Mouse (Mus musculus) c-Kit-positive CD71-positive TER-119-positive erythroid progenitor cells, embryonic 14.5 days (primary cell): ENCODE results near the gene Ulk4.
"Not testable (repeated sequence)": the region's sequence is repeated elsewhere in the genome, so short reads cannot be mapped to it uniquely, and the experiment has no call there.

Source experiments
- DNase-seq: peaks from one replicate; pipeline ENCODE4 v3.0.0-alpha.2; 2013; ENCODE audit warnings: low spot score

Gene Ulk4

DNA sequence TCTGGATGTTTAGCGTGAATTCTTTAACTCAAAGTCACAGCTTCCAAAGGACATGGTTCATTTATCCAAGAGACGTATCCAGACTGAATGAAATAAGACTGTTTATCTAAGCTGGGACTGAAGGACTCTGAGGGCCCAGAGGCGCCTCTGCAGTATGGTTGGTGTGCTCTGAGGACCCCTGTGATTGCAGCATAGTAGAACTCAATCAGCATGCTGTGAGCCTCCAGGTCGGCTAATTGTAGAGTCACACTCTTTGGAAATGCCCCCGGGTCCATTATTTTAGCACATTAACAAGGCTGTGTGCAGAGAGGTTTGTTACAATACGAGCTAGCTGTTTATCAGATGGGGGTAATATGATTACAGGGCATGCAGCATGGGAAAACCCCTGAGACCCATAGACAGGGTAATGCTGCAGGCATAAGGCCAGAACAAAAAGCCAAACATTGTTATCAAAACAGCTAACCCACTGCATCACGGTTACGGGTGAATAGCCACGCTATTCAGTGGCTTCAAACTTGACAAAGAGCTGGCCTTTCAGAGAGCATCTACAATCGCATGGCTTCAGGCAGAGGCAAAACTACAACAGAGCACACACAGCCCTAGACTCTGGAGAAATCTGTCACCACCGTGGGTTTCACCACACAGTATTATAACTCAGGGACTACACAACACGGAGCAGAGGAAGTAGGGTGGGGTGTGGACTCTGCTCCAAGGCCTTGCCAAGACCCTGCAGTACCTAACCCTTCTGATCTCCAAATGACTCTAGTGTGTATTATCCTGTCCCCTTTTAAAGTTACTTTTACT lies 215.0 kb downstream of the Ulk4 start:
- DNase-seq = no peak

DNA sequence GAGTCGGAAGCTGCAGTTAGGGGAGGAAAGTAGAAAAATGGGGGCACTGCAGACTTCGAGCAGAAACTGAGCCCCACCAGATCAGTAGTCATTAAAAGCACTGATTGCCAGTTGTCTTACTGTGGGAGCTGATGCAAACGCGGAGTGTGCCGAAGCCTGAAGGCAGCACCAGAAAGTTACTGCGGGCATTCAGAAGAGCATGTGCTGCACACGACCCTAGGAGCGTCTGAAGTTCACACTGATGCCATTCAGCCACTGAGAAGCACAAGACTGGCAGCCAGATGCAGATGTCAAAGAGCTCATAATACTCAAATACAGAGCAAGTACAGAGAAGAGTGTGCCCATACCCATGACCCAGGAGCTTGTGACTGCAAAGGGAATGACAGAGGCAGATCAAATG lies 216.7 kb downstream of the Ulk4 start:
- no peak for DNase-seq

GRCm38 (mm10) chr9:121059286-121059685 lies 217.7 kb downstream of the Ulk4 start:
- peak; percentile 3 for DNase-seq

GRCm38 (mm10) chr9:121058538-121058937 lies 218.5 kb downstream of the Ulk4 start:
- DNase-seq = no peak

DNA sequence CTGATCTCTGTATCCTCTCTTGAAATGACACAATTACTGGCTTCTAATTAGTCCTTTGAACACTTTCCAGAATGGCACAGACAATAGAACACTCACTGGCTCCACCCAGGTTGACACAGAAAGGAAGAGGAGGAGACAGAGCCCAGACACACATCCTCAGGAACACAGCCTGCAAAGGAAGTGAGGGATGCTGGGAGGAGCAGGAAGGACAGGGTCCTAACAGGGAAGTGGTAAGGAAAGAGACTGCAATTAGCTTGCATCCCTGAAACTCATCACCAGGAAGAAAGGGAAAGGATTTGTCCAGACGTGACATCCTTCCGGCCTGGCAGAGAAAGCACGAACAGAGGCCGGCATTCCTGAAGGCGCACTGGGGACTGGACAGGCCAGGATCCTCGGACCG lies 218.9 kb downstream of the Ulk4 start:
- no peak for DNase-seq

- DNase-seq = no peak
These were observed 219.6 kb downstream of the Ulk4 start for GRCm38 (mm10) chr9:121057401-121057800.

DNA sequence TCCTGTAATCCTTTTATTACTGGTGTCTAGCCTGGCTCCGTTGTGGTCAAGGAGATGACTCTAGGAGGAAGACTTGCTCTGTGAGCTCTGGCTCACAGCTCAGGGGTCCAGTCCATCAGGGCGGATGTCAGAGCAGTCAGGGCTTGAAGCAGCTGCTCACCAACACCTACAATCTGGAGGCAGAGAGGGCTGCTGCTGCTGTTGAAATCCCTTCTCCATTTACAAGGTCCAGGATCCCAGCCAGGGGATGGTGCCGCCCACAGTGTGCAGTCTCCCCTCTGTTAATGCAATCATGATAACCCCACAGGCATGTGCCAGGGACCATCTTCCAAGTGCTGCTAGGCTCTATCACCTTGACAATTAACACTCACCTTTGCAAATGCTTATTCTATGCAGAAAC lies 220.5 kb downstream of the Ulk4 start:
- DNase-seq = no peak

GRCm38 (mm10) chr9:121056036-121056435 lies 221.0 kb downstream of the Ulk4 start:
- DNase-seq = no peak

DNA sequence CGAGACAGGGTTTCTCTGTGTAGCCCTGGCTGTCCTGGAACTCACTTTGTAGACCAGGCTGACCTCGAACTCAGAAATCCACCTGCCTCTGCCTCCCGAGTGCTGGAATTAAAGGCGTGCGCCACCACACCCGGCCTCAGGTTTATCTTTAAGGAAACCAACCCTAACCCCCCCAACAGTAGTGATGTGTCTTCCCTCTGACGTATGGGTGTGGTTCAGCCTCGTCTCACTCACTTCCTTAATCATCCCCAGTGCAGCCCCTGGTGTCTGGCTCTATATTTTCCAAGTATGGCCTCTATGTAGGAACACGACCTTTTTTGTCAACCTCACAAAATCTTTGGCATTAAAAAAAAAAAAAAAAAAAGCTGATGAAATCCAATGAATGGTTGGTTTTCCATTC lies 231.3 kb downstream of the Ulk4 start:
- DNase-seq = not testable (repeated sequence)

DNA sequence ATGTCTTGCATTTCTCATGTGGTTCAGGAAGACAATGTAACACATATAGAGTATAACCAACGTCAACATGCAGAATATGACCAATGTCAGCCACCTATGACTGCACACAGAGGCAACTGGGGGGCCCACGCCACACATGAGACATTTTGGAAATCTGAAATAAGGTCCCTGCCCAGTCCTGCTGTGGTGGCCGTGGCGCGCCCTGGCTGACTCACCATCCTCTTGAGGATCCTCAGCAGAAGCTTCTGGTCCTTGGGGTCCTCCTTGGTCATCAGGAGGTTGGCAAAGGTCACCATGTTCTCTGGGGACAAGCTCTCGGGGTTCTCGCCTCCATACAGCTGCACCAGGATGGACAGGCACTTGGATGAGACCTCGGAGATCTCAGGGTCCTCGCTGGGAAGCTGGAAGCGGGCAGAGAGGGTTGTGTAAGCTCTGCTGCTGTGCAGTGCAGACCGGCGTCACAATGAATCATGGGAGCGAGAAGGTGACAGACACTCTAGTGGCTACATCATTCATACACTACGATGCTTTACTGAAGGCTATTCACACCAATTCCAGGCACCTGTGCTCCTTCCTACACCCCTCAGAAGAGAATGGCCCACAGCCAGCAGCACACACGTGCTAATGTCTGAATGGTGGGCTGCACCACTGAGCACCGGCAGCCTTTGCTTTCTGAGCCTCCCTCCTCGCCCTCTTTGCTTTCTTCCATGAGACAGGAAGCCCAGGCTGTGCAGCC lies 232.4 kb downstream of the Ulk4 start:
- DNase-seq = no peak

DNA sequence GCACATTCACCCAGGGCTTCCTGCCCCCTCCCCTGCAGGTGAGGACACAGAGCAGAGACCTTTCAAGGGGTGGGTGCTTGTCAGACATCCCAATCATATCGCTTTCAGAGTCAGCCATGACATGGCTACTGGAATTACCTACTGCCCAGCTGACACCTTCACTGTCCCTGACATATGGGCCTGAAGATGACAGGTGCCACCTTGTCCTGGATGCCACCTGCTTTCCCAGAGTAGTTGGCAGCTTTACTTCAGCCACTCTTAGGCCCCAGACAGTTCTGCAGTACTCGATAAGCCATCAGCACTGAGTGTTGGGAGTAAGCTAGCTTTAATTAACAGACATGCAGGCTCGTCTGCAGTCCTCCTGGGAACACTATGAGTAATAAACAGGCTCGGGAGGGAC lies 234.0 kb downstream of the Ulk4 start:
- DNase-seq = no peak

- no peak for DNase-seq
These were observed 238.6 kb downstream of the Ulk4 start for GRCm38 (mm10) chr9:121038396-121038795.

DNA sequence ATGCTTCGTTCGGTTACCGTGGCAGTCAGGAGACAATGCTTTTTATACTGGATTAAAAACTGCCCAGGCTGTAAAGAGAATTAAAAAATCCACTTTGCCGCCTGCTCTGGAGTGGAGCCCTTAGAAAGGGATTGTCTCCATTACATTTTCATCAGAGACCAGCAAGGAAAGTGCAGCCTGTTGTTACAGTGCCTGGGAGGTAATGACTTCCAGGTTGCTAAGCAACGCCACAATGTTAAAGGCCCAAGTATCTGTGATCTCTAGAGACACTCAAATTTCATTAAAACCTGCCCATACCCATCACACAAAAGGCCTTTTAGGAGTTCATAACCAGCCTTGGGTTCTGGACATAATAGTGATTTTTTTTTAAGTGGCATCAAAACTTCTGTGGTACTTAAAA lies 239.0 kb downstream of the Ulk4 start:
- DNase-seq = no peak

GRCm38 (mm10) chr9:121035296-121035695 lies 241.7 kb downstream of the Ulk4 start:
- DNase-seq = no peak

DNA sequence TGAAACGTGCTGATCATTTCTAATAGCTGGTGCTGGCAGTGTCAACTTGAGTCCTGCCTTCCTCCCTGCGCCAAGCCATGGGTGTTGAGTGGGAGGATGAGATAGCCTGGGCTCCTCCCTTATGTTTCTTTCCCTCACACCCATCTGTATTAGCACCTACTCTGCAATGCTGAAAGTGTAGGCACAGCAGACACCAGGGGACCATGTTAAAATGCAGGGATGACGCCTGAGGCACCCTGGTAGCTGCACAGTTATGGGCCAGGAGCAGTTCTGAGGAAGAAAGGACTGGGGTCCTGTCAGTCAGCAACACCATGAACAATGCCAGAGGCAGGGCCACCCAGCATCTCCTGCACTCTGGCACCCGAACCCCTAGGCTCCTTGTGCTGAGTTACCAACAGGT lies 243.4 kb downstream of the Ulk4 start:
- no peak for DNase-seq

DNA sequence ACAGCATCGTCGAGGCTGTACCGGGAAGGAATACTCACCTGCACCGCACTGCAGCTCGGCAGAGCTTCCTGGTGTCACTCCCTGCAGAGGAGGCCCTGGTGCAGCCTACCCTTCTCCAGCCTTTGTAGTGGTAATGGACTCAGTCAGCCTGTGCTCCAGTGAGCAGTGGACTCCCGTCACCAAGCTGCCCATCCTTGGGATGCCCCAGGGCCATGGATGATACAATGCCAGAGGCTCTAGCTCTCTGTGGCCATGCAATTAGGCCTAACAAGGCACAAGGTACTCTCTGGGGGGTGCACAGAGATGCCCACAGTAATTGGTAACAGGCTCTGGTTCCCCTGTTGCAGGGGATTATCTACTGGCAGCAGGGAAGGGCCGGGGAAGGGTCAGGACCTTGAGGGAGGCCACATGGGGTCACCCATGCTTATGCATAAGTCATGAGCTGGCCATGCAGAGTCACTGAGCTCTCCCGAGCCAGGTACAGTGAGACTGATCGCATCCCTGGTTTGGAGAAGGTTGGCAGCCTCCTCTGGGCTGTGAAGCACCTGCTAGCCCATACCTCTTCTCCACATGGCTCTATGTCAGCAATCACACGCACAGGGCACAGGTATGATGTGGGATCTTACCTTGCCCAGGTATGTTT lies 244.6 kb downstream of the Ulk4 start:
- DNase-seq = no peak

- no peak for DNase-seq
These were observed 246.0 kb downstream of the Ulk4 start for GRCm38 (mm10) chr9:121030949-121031348.

DNA sequence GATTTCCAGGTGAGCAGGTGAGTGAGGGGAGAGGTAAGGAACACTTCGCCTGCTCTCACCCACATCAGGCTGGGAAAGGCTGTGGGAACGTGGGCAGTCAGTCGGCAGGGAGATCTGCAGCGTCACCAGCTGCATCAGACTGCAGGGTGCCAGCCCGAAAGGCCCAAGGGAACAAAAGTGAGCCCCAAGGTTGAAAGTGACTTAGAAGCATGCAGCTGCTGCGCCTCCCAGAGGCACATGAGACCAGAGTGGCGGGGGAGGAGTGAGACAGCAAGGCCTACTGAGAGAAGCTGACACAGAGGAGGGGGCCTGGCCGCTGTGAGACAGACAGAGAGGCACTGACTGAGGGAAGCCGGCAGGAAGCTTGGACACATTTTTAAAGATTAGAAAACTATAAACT lies 247.2 kb downstream of the Ulk4 start:
- DNase-seq = no peak

DNA sequence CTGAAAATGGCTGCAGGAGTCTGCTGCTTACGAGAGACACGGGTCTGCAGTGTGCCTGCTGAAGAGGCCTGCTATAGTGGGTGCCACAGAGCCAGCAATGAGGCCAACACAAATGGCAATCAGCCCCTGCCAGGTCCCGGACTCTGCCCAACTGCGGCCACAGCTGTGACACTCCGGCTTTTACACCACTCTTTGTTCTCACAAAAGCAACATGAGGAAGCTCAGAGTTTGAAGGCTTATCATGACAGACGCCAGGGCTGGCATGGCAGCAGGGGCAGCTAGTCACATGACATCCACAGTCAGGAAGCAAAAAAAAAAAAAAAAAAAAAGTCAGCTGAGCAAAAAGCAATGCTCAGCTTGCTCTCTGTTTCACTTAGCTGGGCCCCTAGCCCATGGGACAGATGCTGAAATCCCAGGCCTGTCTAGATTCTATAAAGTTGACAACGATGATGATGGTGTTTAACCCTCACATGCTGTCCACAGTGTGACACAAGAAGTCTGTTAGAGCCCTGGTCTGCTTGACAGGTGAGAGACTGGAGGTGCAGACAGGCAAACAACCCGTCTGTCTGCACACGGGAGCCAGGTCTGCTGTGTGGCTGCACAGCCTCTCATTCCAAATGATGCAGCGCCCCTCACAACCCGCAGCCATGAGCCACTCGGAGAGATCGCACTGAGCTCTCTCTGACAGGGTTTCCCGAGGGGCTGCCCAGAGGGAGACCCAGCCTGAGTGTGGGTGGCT lies 253.3 kb downstream of the Ulk4 start:
- no peak for DNase-seq

DNA sequence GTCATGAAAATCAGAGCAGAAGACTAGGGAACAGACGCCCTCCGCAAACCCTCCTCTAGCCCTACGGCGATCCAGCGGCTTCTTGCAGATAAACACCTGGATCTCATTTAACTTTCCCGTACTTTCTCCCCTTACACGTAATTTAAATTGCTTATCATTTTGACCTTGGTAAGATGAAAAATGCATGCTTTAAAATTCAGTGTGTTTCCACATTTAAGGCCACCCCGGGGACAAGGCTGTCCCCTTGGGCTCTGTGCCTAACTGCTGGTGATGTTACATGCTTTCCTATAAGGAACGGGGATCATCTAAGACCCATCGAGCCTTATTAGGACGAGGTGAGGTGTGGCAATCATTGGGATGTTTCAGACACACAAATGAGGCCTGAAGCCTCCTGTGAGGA lies 256.6 kb downstream of the Ulk4 start:
- no peak for DNase-seq

GRCm38 (mm10) chr9:121019932-121020331 lies 257.1 kb downstream of the Ulk4 start:
- DNase-seq = no peak

- DNase-seq = peak; percentile 3
These were observed 258.3 kb downstream of the Ulk4 start for GRCm38 (mm10) chr9:121018524-121019315.
